Mouse (Mus musculus): ENCODE results near the gene Rad51b. TPM values are rescaled to one million over a fixed set of nuclear protein-coding genes. Genes with fewer than 3 reads are reported as not detected.

Rad51b gene
- polyA plus RNA-seq, 1 experiment from 2014 or later, result 6.3 TPM

DNA sequence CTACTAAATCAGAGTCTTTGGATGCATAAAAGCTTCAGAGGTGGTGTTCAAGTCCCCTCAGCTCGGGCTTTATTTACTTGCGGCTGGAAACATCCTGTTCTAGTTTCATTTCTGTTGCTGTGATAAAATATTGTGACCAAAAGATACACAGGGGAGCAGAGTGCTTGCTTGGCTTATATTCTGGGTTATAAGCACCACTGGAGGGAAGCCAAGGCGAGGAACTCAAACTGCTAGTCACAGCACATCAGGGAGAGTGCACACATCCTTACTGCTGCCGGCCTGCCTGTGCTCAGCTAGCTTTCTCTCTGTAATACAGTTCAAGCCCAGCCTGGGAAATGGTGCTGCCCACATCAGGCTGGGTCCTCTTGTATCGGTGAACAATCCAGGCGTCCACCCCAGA, 43.4 kb downstream of the Rad51b start:
- ATAC-seq (ENCODE audit: insufficient number of reproducible peaks, low FRiP score, low TSS enrichment, low read depth), result no peak
- H3K9ac ChIP-seq (ENCODE audit: low read length), result no peak overlapping the region
- 84% methylated on average over 6 of the region's 6 CpGs for WGBS

GRCm38 (mm10) chr12:79341291-79341845, 44.3 kb downstream of the Rad51b start:
- Histone ChIP-seq H3K4me1 (ENCODE audit: control insufficient read depth, insufficient read depth, low read length) (peaks cover 4% of the 10 kb centered on the region; the same call in 1 of the 2 replicates), H3K4me3 (ENCODE audit: low read depth, low read length) (no peak overlapping the region), H3K27ac (replicated peaks; ENCODE audit: low read depth, low read length) (no peak overlapping the region), H3K9me3 (ENCODE audit: control insufficient read depth, low read length) (no peaks in the 10 kb centered on the region), H3K9ac (ENCODE audit: low read length) (no peak overlapping the region), H3K4me2 (ENCODE audit: low read depth, severe bottlenecking) (no peak overlapping the region), H3K36me3 (ENCODE audit: control insufficient read depth, insufficient read depth, low read length) (no peaks in the 10 kb centered on the region), H3K27me3 (ENCODE audit: control insufficient read depth, insufficient read depth, low read length) (no peaks in the 10 kb centered on the region)
- ATAC-seq (ENCODE audit: insufficient number of reproducible peaks, low FRiP score, low TSS enrichment, low read depth) (no peak), DNase-seq (ENCODE audit: low spot score) (no peak)
- 71% methylated on average over 6 of the region's 6 CpGs for WGBS

More for the DNA sequence above, 43.4 kb downstream of the Rad51b start:
- no peaks in the 10 kb centered on the region for H3K36me3 ChIP-seq (ENCODE audit: control insufficient read depth, insufficient read depth, low read length)
- no peaks in the 10 kb centered on the region for H3K9me3 ChIP-seq (ENCODE audit: control insufficient read depth, low read length)
- H3K4me1 ChIP-seq (ENCODE audit: control insufficient read depth, insufficient read depth, low read length), result no peaks in the 10 kb centered on the region
- no peak for DNase-seq (ENCODE audit: low spot score)
- H3K4me3 ChIP-seq (ENCODE audit: low read depth, low read length), result no peak overlapping the region
- no peaks in the 10 kb centered on the region for H3K27me3 ChIP-seq (ENCODE audit: control insufficient read depth, insufficient read depth, low read length)
- no peak overlapping the region for H3K27ac ChIP-seq (replicated peaks; ENCODE audit: low read depth, low read length)
- H3K4me2 ChIP-seq (ENCODE audit: low read depth, severe bottlenecking), result no peak overlapping the region

GRCm38 (mm10) chr12:79346198-79346733, 49.2 kb downstream of the Rad51b start:
- 49% methylated on average over 5 of the region's 5 CpGs for WGBS
- Histone ChIP-seq H3K4me1 (ENCODE audit: control insufficient read depth, insufficient read depth, low read length) (peaks cover 4% of the 10 kb centered on the region; the same call in 1 of the 2 replicates), H3K9me3 (ENCODE audit: control insufficient read depth, low read length) (no peaks in the 10 kb centered on the region), H3K9ac (ENCODE audit: low read length) (no peak overlapping the region), H3K4me3 (ENCODE audit: low read depth, low read length) (no peak overlapping the region), H3K27ac (replicated peaks; ENCODE audit: low read depth, low read length) (no peak overlapping the region), H3K36me3 (ENCODE audit: control insufficient read depth, insufficient read depth, low read length) (no peaks in the 10 kb centered on the region), H3K27me3 (ENCODE audit: control insufficient read depth, insufficient read depth, low read length) (no peaks in the 10 kb centered on the region), H3K4me2 (ENCODE audit: low read depth, severe bottlenecking) (no peak overlapping the region)
- DNase-seq (ENCODE audit: low spot score), result no peak
- no peak for ATAC-seq (ENCODE audit: insufficient number of reproducible peaks, low FRiP score, low TSS enrichment, low read depth)

- no peak overlapping the region for H3K9ac ChIP-seq (ENCODE audit: low read length)
- H3K4me3 ChIP-seq (ENCODE audit: low read depth, low read length), result no peak overlapping the region
- no peaks in the 10 kb centered on the region for H3K27me3 ChIP-seq (ENCODE audit: control insufficient read depth, insufficient read depth, low read length)
- no peaks in the 10 kb centered on the region for H3K36me3 ChIP-seq (ENCODE audit: control insufficient read depth, insufficient read depth, low read length)
- WGBS, result 8% methylated on average over 6 of the region's 6 CpGs
- H3K9me3 ChIP-seq (ENCODE audit: control insufficient read depth, low read length), result no peaks in the 10 kb centered on the region
- peaks cover 4% of the 10 kb centered on the region; the same call in 1 of the 2 replicates for H3K4me1 ChIP-seq (ENCODE audit: control insufficient read depth, insufficient read depth, low read length)
- ATAC-seq (ENCODE audit: insufficient number of reproducible peaks, low FRiP score, low TSS enrichment, low read depth), result 0 out of 2 replicates have a peak, but pooled peaks have one; percentile 57
- no peak overlapping the region for H3K4me2 ChIP-seq (ENCODE audit: low read depth, severe bottlenecking)
- H3K27ac ChIP-seq (replicated peaks; ENCODE audit: low read depth, low read length), result no peak overlapping the region
- peak; percentile 72 for DNase-seq (ENCODE audit: low spot score)
Observed at GRCm38 (mm10) chr12:79347643-79348042, 50.6 kb downstream of the Rad51b start.

DNA sequence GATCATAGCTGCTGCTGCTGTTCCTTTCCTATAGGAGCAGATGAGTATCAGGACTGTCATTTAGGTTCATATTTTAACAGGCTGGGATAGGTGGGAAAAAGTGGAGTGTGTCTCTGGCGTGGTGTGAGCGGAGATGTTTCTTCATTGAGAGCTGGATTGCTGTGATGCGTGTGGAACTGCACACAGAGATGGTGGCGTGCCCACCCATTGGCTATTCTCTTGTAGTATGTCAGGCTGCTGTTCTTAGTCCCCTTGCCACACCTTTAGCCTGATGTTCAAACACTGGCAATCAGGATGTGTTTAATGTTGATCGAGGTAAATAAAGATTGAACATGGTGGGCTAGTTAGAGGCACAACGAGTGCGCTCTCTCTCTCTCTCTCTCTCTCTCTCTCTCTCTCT, 54.4 kb downstream of the Rad51b start:
- no peak for ATAC-seq (ENCODE audit: insufficient number of reproducible peaks, low FRiP score, low TSS enrichment, low read depth)
- no peak overlapping the region for H3K27ac ChIP-seq (replicated peaks; ENCODE audit: low read depth, low read length)
- 90% methylated on average over 7 of the region's 7 CpGs for WGBS

GRCm38 (mm10) chr12:79352086-79352741, 55.1 kb downstream of the Rad51b start:
- Histone ChIP-seq H3K27me3 (ENCODE audit: control insufficient read depth, insufficient read depth, low read length) (no peaks in the 10 kb centered on the region), H3K27ac (replicated peaks; ENCODE audit: low read depth, low read length) (no peak overlapping the region), H3K4me3 (ENCODE audit: low read depth, low read length) (no peak overlapping the region), H3K4me2 (ENCODE audit: low read depth, severe bottlenecking) (no peak overlapping the region), H3K9ac (ENCODE audit: low read length) (no peak overlapping the region), H3K36me3 (ENCODE audit: control insufficient read depth, insufficient read depth, low read length) (no peaks in the 10 kb centered on the region), H3K4me1 (ENCODE audit: control insufficient read depth, insufficient read depth, low read length) (no peaks in the 10 kb centered on the region), H3K9me3 (ENCODE audit: control insufficient read depth, low read length) (no peaks in the 10 kb centered on the region)
- WGBS, result 78% methylated on average over 3 of the region's 3 CpGs
- no peak for ATAC-seq (ENCODE audit: insufficient number of reproducible peaks, low FRiP score, low TSS enrichment, low read depth)
- no peak for DNase-seq (ENCODE audit: low spot score)

More for the DNA sequence above, 54.4 kb downstream of the Rad51b start:
- Histone ChIP-seq H3K9me3 (ENCODE audit: control insufficient read depth, low read length) (no peaks in the 10 kb centered on the region), H3K4me1 (ENCODE audit: control insufficient read depth, insufficient read depth, low read length) (no peaks in the 10 kb centered on the region), H3K4me2 (ENCODE audit: low read depth, severe bottlenecking) (no peak overlapping the region), H3K36me3 (ENCODE audit: control insufficient read depth, insufficient read depth, low read length) (no peaks in the 10 kb centered on the region), H3K9ac (ENCODE audit: low read length) (no peak overlapping the region), H3K4me3 (ENCODE audit: low read depth, low read length) (no peak overlapping the region), H3K27me3 (ENCODE audit: control insufficient read depth, insufficient read depth, low read length) (no peaks in the 10 kb centered on the region)
- DNase-seq (ENCODE audit: low spot score), result no peak

GRCm38 (mm10) chr12:79352742-79353114, 55.6 kb downstream of the Rad51b start:
- Histone ChIP-seq H3K27ac (replicated peaks; ENCODE audit: low read depth, low read length) (no peak overlapping the region), H3K4me1 (ENCODE audit: control insufficient read depth, insufficient read depth, low read length) (no peaks in the 10 kb centered on the region), H3K27me3 (ENCODE audit: control insufficient read depth, insufficient read depth, low read length) (no peaks in the 10 kb centered on the region), H3K9ac (ENCODE audit: low read length) (no peak overlapping the region), H3K4me2 (ENCODE audit: low read depth, severe bottlenecking) (no peak overlapping the region), H3K9me3 (ENCODE audit: control insufficient read depth, low read length) (no peaks in the 10 kb centered on the region), H3K36me3 (ENCODE audit: control insufficient read depth, insufficient read depth, low read length) (no peaks in the 10 kb centered on the region), H3K4me3 (ENCODE audit: low read depth, low read length) (no peak overlapping the region)
- no peak for ATAC-seq (ENCODE audit: insufficient number of reproducible peaks, low FRiP score, low TSS enrichment, low read depth)
- WGBS, result 12% methylated on average over 3 of the region's 3 CpGs
- no peak for DNase-seq (ENCODE audit: low spot score)

DNA sequence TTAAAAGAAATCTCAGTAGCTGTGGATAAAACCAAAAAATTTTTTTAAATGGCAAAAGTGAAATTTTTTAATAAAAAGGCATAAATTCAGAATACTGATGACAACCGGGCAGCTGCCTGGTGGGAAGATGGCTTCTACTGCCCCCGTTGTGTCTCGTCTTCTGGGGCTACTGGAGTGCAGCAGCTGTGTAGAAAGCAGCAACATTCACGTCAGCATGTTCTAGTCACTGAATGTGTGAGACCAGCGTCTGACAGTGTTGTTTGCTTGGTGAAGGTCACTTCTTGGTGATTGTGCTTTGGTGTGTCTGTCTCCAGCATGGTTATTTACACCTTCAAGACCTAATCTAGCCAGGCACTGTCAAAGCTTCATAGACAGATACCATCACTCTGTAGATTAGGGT, 56.3 kb downstream of the Rad51b start:
- no peaks in the 10 kb centered on the region for H3K9me3 ChIP-seq (ENCODE audit: control insufficient read depth, low read length)
- no peak overlapping the region for H3K9ac ChIP-seq (ENCODE audit: low read length)
- no peaks in the 10 kb centered on the region for H3K36me3 ChIP-seq (ENCODE audit: control insufficient read depth, insufficient read depth, low read length)
- no peaks in the 10 kb centered on the region for H3K27me3 ChIP-seq (ENCODE audit: control insufficient read depth, insufficient read depth, low read length)
- no peaks in the 10 kb centered on the region for H3K4me1 ChIP-seq (ENCODE audit: control insufficient read depth, insufficient read depth, low read length)
- H3K4me3 ChIP-seq (ENCODE audit: low read depth, low read length), result no peak overlapping the region
- H3K4me2 ChIP-seq (ENCODE audit: low read depth, severe bottlenecking), result no peak overlapping the region
- WGBS, result 67% methylated on average over 5 of the region's 5 CpGs
- ATAC-seq (ENCODE audit: insufficient number of reproducible peaks, low FRiP score, low TSS enrichment, low read depth) (no peak), DNase-seq (ENCODE audit: low spot score) (no peak)
- H3K27ac ChIP-seq (replicated peaks; ENCODE audit: low read depth, low read length), result no peak overlapping the region
